Mouse (Mus musculus): ENCODE measurements around the gene Robo2. TPM values are rescaled to one million over a fixed set of nuclear protein-coding genes. Genes with fewer than 3 reads are reported as not detected.
A peak's percentile ranks its signal among the peaks of the same experiment; 100 is the strongest.

Robo2 gene
- polyA plus RNA-seq, 1 experiment from 2014 or later = 79.8 TPM

GRCm38 (mm10) chr16:74409548-74409947 lies 2.1 kb downstream of the Robo2 start:
- Histone ChIP-seq H3K27me3 (peaks cover 8% of the 10 kb centered on the region; the same call in 1 of the 2 replicates), H3K9ac (replicated peaks) (peak overlapping the region; percentile 81), H3K4me3 (replicated peaks) (peak overlapping the region; percentile 64), H3K36me3 (no peaks in the 10 kb centered on the region), H3K9me3 (no peaks in the 10 kb centered on the region), H3K4me2 (replicated peaks) (peak overlapping the region; percentile 92), H3K4me1 (replicated peaks) (peaks cover 13% of the 10 kb centered on the region; the same call in 1 of the 2 replicates), H3K27ac (peak overlapping the region; percentile 67)
- ATAC-seq = no peak
- 73% methylated on average over 4 of the region's 4 CpGs for WGBS

- Histone ChIP-seq H3K4me3 (replicated peaks) (peak overlapping the region; percentile 64), H3K9ac (replicated peaks) (peak overlapping the region; percentile 53; the same call in 1 of the 2 replicates), H3K4me1 (replicated peaks) (peaks cover 13% of the 10 kb centered on the region; the same call in 1 of the 2 replicates), H3K27me3 (peaks cover 8% of the 10 kb centered on the region; the same call in 1 of the 2 replicates), H3K36me3 (no peaks in the 10 kb centered on the region), H3K27ac (no peak overlapping the region), H3K9me3 (no peaks in the 10 kb centered on the region), H3K4me2 (replicated peaks) (peak overlapping the region; percentile 51)
- 65% methylated on average over 1 of the region's 1 CpGs for WGBS
- no peak for ATAC-seq
These were observed 3.1 kb downstream of the Robo2 start for GRCm38 (mm10) chr16:74408566-74408965.

GRCm38 (mm10) chr16:74397291-74397690 lies 14.3 kb downstream of the Robo2 start:
- H3K4me1 ChIP-seq (replicated peaks) = peaks cover 16% of the 10 kb centered on the region; the same call in 1 of the 2 replicates
- 44% methylated on average over 2 of the region's 2 CpGs for WGBS

GRCm38 (mm10) chr16:74395678-74396077 lies 15.9 kb downstream of the Robo2 start:
- H3K4me2 ChIP-seq (replicated peaks) = no peak overlapping the region
- no peak overlapping the region for H3K4me3 ChIP-seq (replicated peaks)
- no peaks in the 10 kb centered on the region for H3K36me3 ChIP-seq
- 89% methylated on average over 2 of the region's 2 CpGs for WGBS
- H3K9ac ChIP-seq (replicated peaks) = no peak overlapping the region
- H3K9me3 ChIP-seq = no peaks in the 10 kb centered on the region
- peaks cover 16% of the 10 kb centered on the region; the same call in 1 of the 2 replicates for H3K4me1 ChIP-seq (replicated peaks)
- H3K27me3 ChIP-seq = no peaks in the 10 kb centered on the region
- no peak for ATAC-seq
- H3K27ac ChIP-seq = no peak overlapping the region

More at GRCm38 (mm10) chr16:74397291-74397690, 14.3 kb downstream of the Robo2 start:
- ATAC-seq = no peak
- Histone ChIP-seq H3K9ac (replicated peaks) (no peak overlapping the region), H3K27ac (no peak overlapping the region), H3K27me3 (no peaks in the 10 kb centered on the region), H3K36me3 (no peaks in the 10 kb centered on the region), H3K4me3 (replicated peaks) (no peak overlapping the region), H3K9me3 (no peaks in the 10 kb centered on the region), H3K4me2 (replicated peaks) (no peak overlapping the region)

GRCm38 (mm10) chr16:74379458-74379857 lies 32.2 kb downstream of the Robo2 start:
- H3K4me3 ChIP-seq (replicated peaks) = no peak overlapping the region
- no peaks in the 10 kb centered on the region for H3K27me3 ChIP-seq
- H3K4me2 ChIP-seq (replicated peaks) = no peak overlapping the region
- H3K9ac ChIP-seq (replicated peaks) = no peak overlapping the region
- H3K27ac ChIP-seq = no peak overlapping the region
- WGBS = 52% methylated on average over 2 of the region's 2 CpGs
- H3K36me3 ChIP-seq = no peaks in the 10 kb centered on the region
- no peaks in the 10 kb centered on the region for H3K9me3 ChIP-seq
- peaks cover 23% of the 10 kb centered on the region for H3K4me1 ChIP-seq (replicated peaks)
- ATAC-seq = no peak

GRCm38 (mm10) chr16:74375342-74375940 lies 36.2 kb downstream of the Robo2 start:
- WGBS = 45% methylated on average over 12 of the region's 12 CpGs
- H3K4me2 ChIP-seq (replicated peaks) = no peak overlapping the region
- H3K36me3 ChIP-seq = no peaks in the 10 kb centered on the region
- H3K9me3 ChIP-seq = no peaks in the 10 kb centered on the region
- peaks cover 29% of the 10 kb centered on the region for H3K4me1 ChIP-seq (replicated peaks)
- no peak overlapping the region for H3K4me3 ChIP-seq (replicated peaks)
- no peak overlapping the region for H3K27ac ChIP-seq
- H3K27me3 ChIP-seq = no peaks in the 10 kb centered on the region
- ATAC-seq = peak; percentile 81; the same call in 1 of the 2 replicates
- H3K9ac ChIP-seq (replicated peaks) = no peak overlapping the region

GRCm38 (mm10) chr16:74374540-74374939 lies 37.1 kb downstream of the Robo2 start:
- Histone ChIP-seq H3K4me3 (replicated peaks) (no peak overlapping the region), H3K27me3 (no peaks in the 10 kb centered on the region), H3K9me3 (no peaks in the 10 kb centered on the region), H3K4me1 (replicated peaks) (peaks cover 25% of the 10 kb centered on the region), H3K36me3 (no peaks in the 10 kb centered on the region), H3K9ac (replicated peaks) (no peak overlapping the region), H3K27ac (no peak overlapping the region), H3K4me2 (replicated peaks) (no peak overlapping the region)
- WGBS = 85% methylated on average over 5 of the region's 5 CpGs
- ATAC-seq = no peak

- Histone ChIP-seq H3K36me3 (no peaks in the 10 kb centered on the region), H3K4me2 (replicated peaks) (no peak overlapping the region), H3K9ac (replicated peaks) (no peak overlapping the region), H3K27ac (no peak overlapping the region), H3K4me3 (replicated peaks) (no peak overlapping the region), H3K9me3 (no peaks in the 10 kb centered on the region), H3K4me1 (replicated peaks) (peaks cover 23% of the 10 kb centered on the region), H3K27me3 (no peaks in the 10 kb centered on the region)
- no peak for ATAC-seq
- WGBS = 91% methylated on average over 3 of the region's 3 CpGs
These were observed 38.2 kb downstream of the Robo2 start for GRCm38 (mm10) chr16:74373407-74373806.

GRCm38 (mm10) chr16:74372876-74373275 lies 38.7 kb downstream of the Robo2 start:
- WGBS = 56% methylated on average over 1 of the region's 1 CpGs

GRCm38 (mm10) chr16:74348437-74348836 lies 63.2 kb downstream of the Robo2 start:
- Histone ChIP-seq H3K4me1 (replicated peaks) (peaks cover 5% of the 10 kb centered on the region), H3K4me2 (replicated peaks) (no peak overlapping the region), H3K36me3 (0 out of 2 replicates have a peak, but pooled peaks cover 4% of the 10 kb centered on the region), H3K27me3 (no peaks in the 10 kb centered on the region), H3K27ac (no peak overlapping the region), H3K4me3 (replicated peaks) (no peak overlapping the region), H3K9ac (replicated peaks) (no peak overlapping the region), H3K9me3 (no peaks in the 10 kb centered on the region)
- 65% methylated on average over 6 of the region's 6 CpGs for WGBS
- 0 out of 2 replicates have a peak, but pooled peaks have one; percentile 30 for ATAC-seq

More at GRCm38 (mm10) chr16:74372876-74373275, 38.7 kb downstream of the Robo2 start:
- no peaks in the 10 kb centered on the region for H3K27me3 ChIP-seq
- peaks cover 23% of the 10 kb centered on the region for H3K4me1 ChIP-seq (replicated peaks)
- no peak overlapping the region for H3K4me2 ChIP-seq (replicated peaks)
- no peak for ATAC-seq
- H3K4me3 ChIP-seq (replicated peaks) = no peak overlapping the region
- H3K36me3 ChIP-seq = no peaks in the 10 kb centered on the region
- H3K9me3 ChIP-seq = no peaks in the 10 kb centered on the region
- H3K9ac ChIP-seq (replicated peaks) = no peak overlapping the region
- no peak overlapping the region for H3K27ac ChIP-seq

GRCm38 (mm10) chr16:74338969-74339630 lies 72.5 kb downstream of the Robo2 start:
- no peak overlapping the region for H3K4me2 ChIP-seq (replicated peaks)
- no peaks in the 10 kb centered on the region for H3K4me1 ChIP-seq (replicated peaks)
- WGBS = 72% methylated on average over 9 of the region's 9 CpGs
- no peak overlapping the region for H3K27ac ChIP-seq
- no peaks in the 10 kb centered on the region for H3K9me3 ChIP-seq
- no peak for ATAC-seq
- no peaks in the 10 kb centered on the region for H3K27me3 ChIP-seq
- H3K4me3 ChIP-seq (replicated peaks) = no peak overlapping the region
- H3K9ac ChIP-seq (replicated peaks) = no peak overlapping the region
- H3K36me3 ChIP-seq = no peaks in the 10 kb centered on the region

- no peak overlapping the region for H3K4me3 ChIP-seq (replicated peaks)
- 0 out of 2 replicates have a peak, but pooled peaks cover 10% of the 10 kb centered on the region for H3K4me1 ChIP-seq (replicated peaks)
- ATAC-seq = peak; percentile 58; the same call in 1 of the 2 replicates
- H3K4me2 ChIP-seq (replicated peaks) = no peak overlapping the region
- H3K9ac ChIP-seq (replicated peaks) = no peak overlapping the region
- no peaks in the 10 kb centered on the region for H3K9me3 ChIP-seq
- H3K27ac ChIP-seq = no peak overlapping the region
- no peaks in the 10 kb centered on the region for H3K27me3 ChIP-seq
- no peaks in the 10 kb centered on the region for H3K36me3 ChIP-seq
- 37% methylated on average over 9 of the region's 9 CpGs for WGBS
These were observed 89.8 kb downstream of the Robo2 start for GRCm38 (mm10) chr16:74321666-74322371.
